Mouse (Mus musculus) kidney, postnatal 0 days (tissue): ENCODE data around the gene 2310057J18Rik. TPM values are rescaled to one million over a fixed set of nuclear protein-coding genes. Genes with fewer than 3 reads are reported as not detected.

Source experiments
- ATAC-seq: fragments of 200-750 bp; cut with Nextera tagmentation; replicated peaks from 2 replicates; pipeline ENCODE4 v1.8.0; 2017; ENCODE audit warnings: low read depth, moderate number of reproducible peaks, moderate TSS enrichment, moderate library complexity; ENCODE audit not compliant: low FRiP score
- DNase-seq: peaks from one replicate; pipeline ENCODE4 v3.0.0-alpha.2; 2016; ENCODE audit warnings: low spot score
- H3K27ac ChIP-seq: fragments of 300-500 bp; sonication (generic); 2 replicates; pipeline ENCODE4 v1.5.1; 2014; ENCODE audit warnings: mild to moderate bottlenecking
- H3K27me3 ChIP-seq: fragments of 300-500 bp; sonication (generic); 2 replicates; pipeline ENCODE4 v1.6.1; 2014; ENCODE audit warnings: low read length, mixed read lengths; ENCODE audit not compliant: insufficient read depth
- H3K36me3 ChIP-seq: fragments of 300-500 bp; sonication (generic); 2 replicates; pipeline ENCODE4 v1.6.1; 2014; ENCODE audit warnings: low read length, mixed read lengths; ENCODE audit not compliant: insufficient read depth
- H3K4me1 ChIP-seq: fragments of 300-500 bp; sonication (generic); replicated peaks from 2 replicates; pipeline ENCODE4 v1.6.1; 2014; ENCODE audit warnings: antibody characterized with exemption, low read length, mixed read lengths; ENCODE audit not compliant: insufficient read depth
- H3K4me2 ChIP-seq: fragments of 300-500 bp; sonication (generic); 2 replicates; pipeline ENCODE4 v1.6.1; 2014; ENCODE audit warnings: mild to moderate bottlenecking, low read length, moderate library complexity, mixed read lengths
- H3K4me3 ChIP-seq: fragments of 300-500 bp; sonication (generic); replicated peaks from 2 replicates; pipeline ENCODE4 v1.5.1; 2014; ENCODE audit warnings: low read depth, low read length
- H3K9ac ChIP-seq: fragments of 300-500 bp; sonication (generic); 2 replicates; pipeline ENCODE4 v1.6.1; 2014; ENCODE audit warnings: low read depth, low read length
- H3K9me3 ChIP-seq: fragments of 300-500 bp; sonication (generic); replicated peaks from 2 replicates; pipeline ENCODE4 v1.6.1; 2016; ENCODE audit warnings: low read length, inconsistent platforms, mixed read lengths
- CTCF ChIP-seq: IDR thresholded peaks from 2 replicates; pipeline ENCODE4 v1.5.1; 2016; ENCODE audit warnings: antibody characterized with exemption, low read depth, mild to moderate bottlenecking, moderate library complexity
- WGBS: fragments of 180-500 bp; shearing (Covaris S2); extraction: QIAGEN DNeasy Blood & Tissue Kit; methylation state at CpG from one replicate; pipeline ENCODE4 v1.1.7; 2014; 5-methylcytosine and 5-hydroxymethylcytosine counted together
- polyA plus RNA-seq: library from polyadenylated mRNA; unstranded; fragments of >200 nt; fragmentation: Nextera tagmentation; extraction: Ambion mirVana; gene quantifications from 2 replicates; pipeline ENCODE4 v1.2.1, GENCODE M21; 2015

Gene 2310057J18Rik
- polyA plus RNA-seq, 1 experiment from 2014 or later = not detected

GRCm38 (mm10) chr10:28954515-28954914, 31.6 kb downstream of the 2310057J18Rik start:
- ATAC-seq (0 out of 2 replicates have a peak, but pooled peaks have one; percentile 46), DNase-seq (no peak)
- H3K9me3 ChIP-seq = no peaks in the 10 kb centered on the region
- H3K4me3 ChIP-seq = no peak overlapping the region
- WGBS = 59% methylated on average over 4 of the region's 4 CpGs
- H3K36me3 ChIP-seq = no peaks in the 10 kb centered on the region
- H3K27me3 ChIP-seq = no peaks in the 10 kb centered on the region
- no peak; the same call in 1 of the 2 replicates for TF ChIP-seq CTCF
- no peaks in the 10 kb centered on the region for H3K4me1 ChIP-seq
- no peak overlapping the region for H3K9ac ChIP-seq
- H3K4me2 ChIP-seq = no peak overlapping the region
- H3K27ac ChIP-seq = no peak overlapping the region

Other genes starting within 250 kb of the 2310057J18Rik start
- 0.14 and 0.37 TPM in 2 replicates for gene Soga3, start 157.5 kb upstream of the 2310057J18Rik start, polyA plus RNA-seq
- not detected in 2 replicates for gene Gm49353, start 212.7 kb upstream of the 2310057J18Rik start, polyA plus RNA-seq
- gene 9330159F19Rik, start 225.3 kb upstream of the 2310057J18Rik start, polyA plus RNA-seq = 0.04 and 0.07 TPM in 2 replicates